8 mouse cellular contexts compared by ENCODE assay signal in genomic region chr10:80754594-80755290, GRCm38 (mm10). TPM values are rescaled to one million over a fixed set of nuclear protein-coding genes. Genes with fewer than 3 reads are reported as not detected.
DNase-seq lines count a peak whose midpoint lies in the region; ATAC-seq lines count a peak whose summit lies in the region.

Dot1l (plus strand) TSS chr10:80755206.

- DNase-seq in MN1 (ENCODE audit: low spot score) = peak; percentile 98
- DNase-seq in cerebellum, adult 9-10 months = peak; percentile 96
- peak; percentile 93 to 98 for DNase-seq in frontal cortex, adult 2 months (ENCODE audit: extremely low spot score in 1 of 2, low spot score in 1 of 2)
- DNase-seq in hindbrain, embryonic 11.5 days (ENCODE audit: low spot score) = peak; percentile 99
- DNase-seq in layer of hippocampus, postnatal 10 days (ENCODE audit: low spot score in 2 of 2) = peak; percentile 98 to 99
- peak; percentile 99 for DNase-seq in lung, postnatal 10 days
- DNase-seq in ovary, postnatal 36 days (ENCODE audit: low spot score) = peak; percentile 99
- peak; percentile 99 for DNase-seq in thymus, postnatal 25 days

- peak within 1 kb of the TSS; percentile 99 for H3K4me3 ChIP-seq in hindbrain, embryonic 11.5 days (ENCODE audit: low read depth, low read length)

- H3K4me2 ChIP-seq in hindbrain, embryonic 11.5 days (replicated peaks; ENCODE audit: low read depth, low read length) = peak within 1 kb of the TSS; percentile 97

- H3K36me3 ChIP-seq in hindbrain, embryonic 11.5 days (ENCODE audit: control insufficient read depth, insufficient read depth, low read length) = no peaks in the 10 kb centered on the region

- H3K27me3 ChIP-seq in hindbrain, embryonic 11.5 days (ENCODE audit: control insufficient read depth, insufficient read depth, low read length) = no peaks in the 10 kb centered on the region

- H3K9ac ChIP-seq in hindbrain, embryonic 11.5 days (ENCODE audit: low read depth, low read length) = peak within 1 kb of the TSS; percentile 98

- H3K27ac ChIP-seq in hindbrain, embryonic 11.5 days (ENCODE audit: low read depth, low read length) = peak within 1 kb of the TSS; percentile 81

- no peaks in the 10 kb centered on the region for H3K9me3 ChIP-seq in hindbrain, embryonic 11.5 days (ENCODE audit: control insufficient read depth, low read length)

- 2% methylated on average over 26 of the region's 57 CpGs for whole genome bisulfite sequencing in hindbrain, embryonic 11.5 days

- peak; percentile 89 for ATAC-seq in hindbrain, embryonic 11.5 days (ENCODE audit: low FRiP score)

- peaks cover 18% of the 10 kb centered on the region for H3K4me1 ChIP-seq in hindbrain, embryonic 11.5 days (replicated peaks; ENCODE audit: control insufficient read depth, insufficient read depth, low read length)

RNA-seq across cellular contexts. Expression of gene Dot1l, which starts in this region (rescaled TPM):
- 74.8 and 79.5 TPM in 2 replicates for polyA plus RNA-seq in frontal cortex, adult 2 months (2012; rRNA removed)
- polyA plus RNA-seq in hindbrain, embryonic 11.5 days (2014; fragmentation: Nextera tagmentation; extraction: Ambion mirVana) = 18.3 and 25.1 TPM in 2 replicates
- 10 to 100 TPM; 61.0 to 67.4 TPM for total RNA-seq in layer of hippocampus, postnatal 10 days (2021)

Comparison
In these comparisons a context has a peak if more than half of its experiments do, and no peak if none do; other contexts are left out.
1. Peak in every context shown above with its lines: DNase-seq, ATAC-seq, H3K4me3 ChIP-seq and H3K27ac ChIP-seq.